Mouse (Mus musculus) bone marrow macrophage, adult 2 months (primary cell): ENCODE results near the gene Emg1.

Experiments used
- CTCF ChIP-seq: IDR thresholded peaks from 2 replicates; pipeline ENCODE4 v1.5.1; 2012; ENCODE audit warnings: low read depth, mild to moderate bottlenecking, low read length, moderate library complexity
- POLR2A ChIP-seq: IDR thresholded peaks from 2 replicates; pipeline ENCODE4 v1.6.1; 2012; ENCODE audit warnings: mild to moderate bottlenecking, low read depth, low read length, borderline replicate concordance

- TF ChIP-seq CTCF (no peak), POLR2A (no peak)
Observed at GRCm38 (mm10) chr6:124746654-124747632, 35.0 kb upstream of the Emg1 start.
